Mouse (Mus musculus) myocyte (in vitro differentiated cells): Measurements from ENCODE around the gene Vstm4. TPM values are rescaled to one million over a fixed set of nuclear protein-coding genes. Genes with fewer than 3 reads are reported as not detected.

Source experiments
- H3K27me3 ChIP-seq: one replicate; pipeline ENCODE4 v1.6.1; 2011; ENCODE audit not compliant: control insufficient read depth, insufficient read depth, insufficient read length
- H3K36me3 ChIP-seq: one replicate; pipeline ENCODE4 v1.6.1; 2011; ENCODE audit not compliant: control insufficient read depth, insufficient read depth
- H3K4me2 ChIP-seq: one replicate; pipeline ENCODE4 v1.6.1; 2011; ENCODE audit warnings: low read depth, control low read depth
- H3K4me3 ChIP-seq: one replicate; pipeline ENCODE4 v1.5.1; 2011; ENCODE audit warnings: mild to moderate bottlenecking, control low read depth, moderate library complexity
- H3K79me2 ChIP-seq: one replicate; pipeline ENCODE4 v1.6.1; 2011; ENCODE audit not compliant: control insufficient read depth, insufficient read depth
- H3ac ChIP-seq: one replicate; pipeline ENCODE4 v1.6.1; 2011; ENCODE audit not compliant: control insufficient read depth, insufficient read length
- CEBPB ChIP-seq: IDR thresholded peaks from 2 replicates; pipeline ENCODE4 v1.6.1; 2011; ENCODE audit warnings: mild to moderate bottlenecking, moderate library complexity; ENCODE audit not compliant: poor library complexity, insufficient read depth, severe bottlenecking
- MYOD1 ChIP-seq, 3 experiments: IDR thresholded peaks; one replicate each; pipeline ENCODE4 v1.6.1; 2011; ENCODE audit warnings: control low read depth in 2 of 3, low read depth in 2 of 3, mild to moderate bottlenecking in 2 of 3, moderate library complexity in 1 of 3; ENCODE audit not compliant: insufficient read length in 2 of 3, control insufficient read depth in 1 of 3
- MYOG ChIP-seq, 3 experiments: IDR thresholded peaks; one replicate each; pipeline ENCODE4 v1.6.1; 2011; ENCODE audit warnings: control low read depth in 2 of 3, low read depth in 2 of 3, mild to moderate bottlenecking in 2 of 3; ENCODE audit not compliant: insufficient read length in 2 of 3, control insufficient read depth in 1 of 3, insufficient read depth in 1 of 3
- POLR2AphosphoS2 ChIP-seq: IDR thresholded peaks from one replicate; pipeline ENCODE4 v1.6.1; 2011; ENCODE audit warnings: low read depth, control low read depth; ENCODE audit not compliant: insufficient read length
- TCF12 ChIP-seq: IDR thresholded peaks from one replicate; pipeline ENCODE4 v1.6.1; 2011; ENCODE audit warnings: mild to moderate bottlenecking, control low read depth; ENCODE audit not compliant: poor library complexity, insufficient read depth, severe bottlenecking
- polyA plus RNA-seq: library from polyadenylated mRNA; unstranded; fragments of >200 nt; fragmentation: generic; extraction: Trizol; gene quantifications from one replicate; pipeline ENCODE4 v1.2.1, GENCODE M21; 2012; ENCODE audit warnings: missing spikeins

Vstm4 gene
- polyA plus RNA-seq, 1 experiment = not detected

GRCm38 (mm10) chr14:32986659-32987058, 130.1 kb downstream of the Vstm4 start:
- Histone ChIP-seq H3K4me2 (no peak overlapping the region), H3K79me2 (no peaks in the 10 kb centered on the region), H3ac (no peak overlapping the region), H3K4me3 (no peak overlapping the region), H3K27me3 (peaks cover 24% of the 10 kb centered on the region), H3K36me3 (no peaks in the 10 kb centered on the region)
- TF ChIP-seq MYOG (IDR thresholded peaks at IDR 0.05; ENCODE audit: control insufficient read depth in 1 of 3, insufficient read depth in 1 of 3, insufficient read length in 2 of 3, low read depth in 2 of 3) (no peak), CEBPB (no peak), TCF12 (no peak), MYOD1 (IDR thresholded peaks at IDR 0.05; ENCODE audit: control insufficient read depth in 1 of 3, insufficient read length in 2 of 3, low read depth in 2 of 3) (no peak), POLR2AphosphoS2 (no peak)

Other genes starting within 250 kb of the Vstm4 start
- gene 3425401B19Rik, start 171.5 kb upstream of the Vstm4 start, polyA plus RNA-seq = 2.7 TPM
- 0.05 TPM for gene Tmem273, start 70.8 kb upstream of the Vstm4 start, polyA plus RNA-seq
- not detected for gene Fam170b, start 22.8 kb upstream of the Vstm4 start, polyA plus RNA-seq
- gene Lrrc18, start 134.6 kb downstream of the Vstm4 start, polyA plus RNA-seq = not detected